Mouse (Mus musculus): ENCODE results near the gene Mast3. TPM values are rescaled to one million over a fixed set of nuclear protein-coding genes. Genes with fewer than 3 reads are reported as not detected.

The Mast3 gene
- polyA plus RNA-seq, 1 experiment from 2014 or later: 30.4 TPM

GRCm38 (mm10) chr8:70795370-70795769 lies 9.5 kb downstream of the Mast3 start:
- H3K27me3 ChIP-seq: no peaks in the 10 kb centered on the region
- no peak for ATAC-seq

DNA sequence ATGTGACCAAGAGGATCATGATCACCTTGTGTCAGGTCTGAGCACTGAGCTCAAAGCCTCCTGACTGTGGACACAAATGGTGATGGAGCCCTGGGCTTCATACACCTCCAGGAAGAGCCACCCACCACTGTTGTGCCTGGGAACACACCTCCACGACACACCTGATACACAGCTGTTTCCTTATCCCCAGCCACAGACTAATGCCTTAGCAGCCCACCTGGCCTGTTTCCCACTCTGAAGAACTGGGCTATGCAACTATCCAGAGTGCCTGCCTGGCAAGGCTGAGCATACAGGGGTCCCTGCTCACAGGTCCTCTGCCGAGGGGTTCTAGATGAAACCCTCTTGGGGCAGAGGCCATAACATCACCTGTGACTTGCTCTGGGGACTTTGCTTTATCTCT lies 10.6 kb downstream of the Mast3 start:
- ATAC-seq (no peak), DNase-seq (ENCODE audit: low read depth, low spot score) (no peak)
- no peak for TF ChIP-seq CTCF (IDR thresholded peaks at IDR 0.05)
- in situ Hi-C loops (cut with MboI; ENCODE audit: low pct_unique_long_range_greater_than_20kb): no loop called here
- ChIA-PET POLR2A (no interaction called here), CTCF (interaction anchor here (0.8 to 1.5 kb wide), 2 partner anchors 19 to 47 kb away, joined by 3 to 4 read pairs; no protein-coding TSS in a partner anchor)
- no peaks in the 10 kb centered on the region for H3K27me3 ChIP-seq

More at GRCm38 (mm10) chr8:70795370-70795769, 9.5 kb downstream of the Mast3 start:
- no peak for DNase-seq (ENCODE audit: low read depth, low spot score)
- TF ChIP-seq CTCF (IDR thresholded peaks at IDR 0.05): no peak
- CTCF ChIA-PET: interaction anchor here (0.7 to 1.3 kb wide), 6 partner anchors 9 to 86 kb away, joined by 3 to 4 read pairs (median 3); partner anchors contain the start of gene Gm3336
- in situ Hi-C loops (cut with MboI; ENCODE audit: low pct_unique_long_range_greater_than_20kb): no loop called here
- POLR2A ChIA-PET: interaction anchor here (0.7 kb wide), 1 partner anchor 145 kb away, joined by 3 read pairs; no protein-coding TSS in a partner anchor

DNA sequence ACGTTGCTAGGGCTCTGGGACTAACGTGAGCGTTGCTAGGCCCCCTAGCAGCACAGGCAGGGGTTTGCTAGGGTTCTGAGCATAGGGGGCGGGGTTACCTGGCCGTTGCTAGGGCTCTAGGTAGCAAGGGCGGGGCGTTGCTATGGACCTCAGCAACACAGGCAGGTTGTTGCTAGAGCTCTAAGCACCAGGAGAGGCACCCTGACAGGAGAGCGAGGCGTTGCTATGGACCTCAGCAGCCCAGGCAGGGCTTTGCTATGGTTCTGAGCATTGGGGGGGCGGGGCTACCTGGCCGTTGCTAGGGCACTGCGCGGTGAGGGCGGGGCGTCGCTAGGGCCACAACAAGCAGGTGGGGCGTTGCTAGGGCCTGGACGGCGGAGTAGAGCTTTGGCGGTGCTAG lies 12.2 kb downstream of the Mast3 start:
- no peaks in the 10 kb centered on the region for H3K27me3 ChIP-seq
- CTCF ChIA-PET: interaction anchor here (0.8 to 1.7 kb wide), 3 partner anchors 25 to 52 kb away, joined by 3 to 5 read pairs (median 4); no protein-coding TSS in a partner anchor
- DNase-seq (ENCODE audit: low read depth, low spot score): no peak
- in situ Hi-C loops (cut with MboI; ENCODE audit: low pct_unique_long_range_greater_than_20kb): no loop called here
- POLR2A ChIA-PET: interaction anchor here (1.2 to 2.3 kb wide), 3 partner anchors 11 to 16 kb away, joined by 5 to 11 read pairs (median 11); partner anchors contain the start of gene Pik3r2
- TF ChIP-seq CTCF (IDR thresholded peaks at IDR 0.05): no peak
- peak; percentile 5 for ATAC-seq

- no peak for TF ChIP-seq CTCF (IDR thresholded peaks at IDR 0.05)
- in situ Hi-C loops (cut with MboI; ENCODE audit: low pct_unique_long_range_greater_than_20kb): no loop called here
- no peaks in the 10 kb centered on the region for H3K27me3 ChIP-seq
- DNase-seq (ENCODE audit: low read depth, low spot score): peak; percentile 74
- CTCF ChIA-PET: interaction anchor here (0.8 to 1.7 kb wide), 3 partner anchors 25 to 52 kb away, joined by 3 to 5 read pairs (median 4); no protein-coding TSS in a partner anchor
- POLR2A ChIA-PET: interaction anchor here (1.2 to 2.3 kb wide), 3 partner anchors 11 to 15 kb away, joined by 5 to 11 read pairs (median 11); partner anchors contain the start of gene Pik3r2
- peak; percentile 71 for ATAC-seq
Measured at GRCm38 (mm10) chr8:70791975-70792691, 12.7 kb downstream of the Mast3 start.

DNA sequence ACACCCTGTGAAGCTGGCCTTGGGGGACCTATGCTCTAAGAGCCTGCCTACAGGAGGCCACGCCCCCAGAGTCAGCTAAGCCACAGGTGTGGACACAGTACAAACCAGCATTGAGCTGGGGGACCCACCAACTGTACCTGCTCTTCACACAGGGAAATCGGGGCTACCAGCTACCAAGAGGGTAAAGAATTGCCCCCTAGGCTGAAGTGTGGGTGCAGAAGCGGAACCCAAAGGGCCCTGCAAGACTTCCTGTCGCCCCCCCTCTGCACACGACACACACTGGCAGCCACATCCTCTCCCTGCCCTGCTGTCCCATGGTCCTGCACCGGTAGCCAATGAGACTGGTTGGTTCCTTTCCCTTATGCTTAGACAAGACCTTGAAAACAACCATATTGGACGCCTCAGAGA lies 13.6 kb downstream of the Mast3 start:
- CTCF ChIA-PET: interaction anchor here (0.8 to 1.7 kb wide), 3 partner anchors 28 to 53 kb away, joined by 3 to 5 read pairs (median 4); no protein-coding TSS in a partner anchor
- TF ChIP-seq CTCF (IDR thresholded peaks at IDR 0.05): no peak
- no peak for DNase-seq (ENCODE audit: low read depth, low spot score)
- POLR2A ChIA-PET: interaction anchor here (2.3 kb wide), 2 partner anchors 12 to 15 kb away, joined by 11 read pairs; partner anchors contain the start of gene Pik3r2
- ATAC-seq: no peak
- H3K27me3 ChIP-seq: no peaks in the 10 kb centered on the region
- in situ Hi-C loops (cut with MboI; ENCODE audit: low pct_unique_long_range_greater_than_20kb): no loop called here

DNA sequence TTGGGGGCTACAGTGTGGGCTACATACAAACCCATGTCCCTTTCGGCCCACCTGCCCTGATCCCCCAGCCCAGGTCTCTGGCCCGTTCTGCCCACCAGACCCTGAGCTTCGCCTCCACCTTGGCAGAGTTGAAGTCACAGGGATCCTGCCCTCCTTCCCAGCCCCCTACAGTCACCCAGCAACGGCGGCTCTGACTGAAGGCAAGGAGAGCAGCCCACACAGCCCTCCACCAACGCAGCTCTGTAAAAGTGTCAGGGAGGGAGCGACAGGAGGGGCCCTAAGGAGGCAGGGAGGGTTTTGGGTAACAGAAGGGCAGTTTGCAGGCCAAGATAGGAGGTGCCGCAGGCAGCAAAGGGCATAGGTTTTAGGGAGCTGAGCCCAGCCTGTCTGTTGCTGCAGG lies 14.0 kb downstream of the Mast3 start:
- in situ Hi-C loops (cut with MboI; ENCODE audit: low pct_unique_long_range_greater_than_20kb): no loop called here
- POLR2A ChIA-PET: interaction anchor here (0.8 to 2.3 kb wide), 3 partner anchors 12 to 14 kb away, joined by 3 to 11 read pairs (median 11); partner anchors contain the start of gene Pik3r2
- CTCF ChIA-PET: interaction anchor here (0.8 kb wide), 1 partner anchor 28 kb away, joined by 3 read pairs; no protein-coding TSS in a partner anchor
- no peak for TF ChIP-seq CTCF (IDR thresholded peaks at IDR 0.05)
- ATAC-seq: no peak
- H3K27me3 ChIP-seq: no peaks in the 10 kb centered on the region
- DNase-seq (ENCODE audit: low read depth, low spot score): no peak

GRCm38 (mm10) chr8:70789046-70789445 lies 15.8 kb downstream of the Mast3 start:
- DNase-seq (ENCODE audit: low read depth, low spot score) (no peak), ATAC-seq (no peak)
- no peak for TF ChIP-seq CTCF (IDR thresholded peaks at IDR 0.05)
- in situ Hi-C loops (cut with MboI; ENCODE audit: low pct_unique_long_range_greater_than_20kb): no loop called here
- ChIA-PET CTCF (no interaction called here), POLR2A (interaction anchor here (0.7 to 1.0 kb wide), 2 partner anchors 10 to 12 kb away, joined by 3 read pairs; partner anchors contain the start of gene Pik3r2)
- no peaks in the 10 kb centered on the region for H3K27me3 ChIP-seq

GRCm38 (mm10) chr8:70787941-70788667 lies 16.8 kb downstream of the Mast3 start:
- CTCF ChIA-PET: no interaction called here
- DNase-seq (ENCODE audit: low read depth, low spot score): no peak
- POLR2A ChIA-PET: interaction anchor here (0.7 to 1.0 kb wide), 2 partner anchors 9 to 11 kb away, joined by 3 read pairs; partner anchors contain the start of gene Pik3r2
- in situ Hi-C loops (cut with MboI; ENCODE audit: low pct_unique_long_range_greater_than_20kb): no loop called here
- H3K27me3 ChIP-seq: no peaks in the 10 kb centered on the region
- TF ChIP-seq CTCF (IDR thresholded peaks at IDR 0.05): no peak
- ATAC-seq: no peak

- CTCF ChIA-PET: interaction anchor here (0.9 kb wide), 1 partner anchor 9 kb away, joined by 3 read pairs; no protein-coding TSS in a partner anchor
Measured at GRCm38 (mm10) chr8:70787051-70787445, 17.8 kb downstream of the Mast3 start.

More at GRCm38 (mm10) chr8:70787051-70787445, 17.8 kb downstream of the Mast3 start:
- ATAC-seq (no peak), DNase-seq (ENCODE audit: low read depth, low spot score) (no peak)
- POLR2A ChIA-PET: no interaction called here
- in situ Hi-C loops (cut with MboI; ENCODE audit: low pct_unique_long_range_greater_than_20kb): no loop called here
- no peaks in the 10 kb centered on the region for H3K27me3 ChIP-seq
- TF ChIP-seq CTCF (IDR thresholded peaks at IDR 0.05): no peak

Data from Patski (cell line).